Mouse (Mus musculus) cerebellum, postnatal 14 days (tissue): ENCODE data around the gene Arhgap25.
"Not testable (repeated sequence)": the region's sequence is repeated elsewhere in the genome, so short reads cannot be mapped to it uniquely, and the experiment has no call there.

Source experiments
- DNase-seq, 2 experiments: peaks; one replicate each; pipeline ENCODE4 v3.0.0; 2021; ENCODE audit warnings: mixed read lengths in 2 of 2

The Arhgap25 gene

DNA sequence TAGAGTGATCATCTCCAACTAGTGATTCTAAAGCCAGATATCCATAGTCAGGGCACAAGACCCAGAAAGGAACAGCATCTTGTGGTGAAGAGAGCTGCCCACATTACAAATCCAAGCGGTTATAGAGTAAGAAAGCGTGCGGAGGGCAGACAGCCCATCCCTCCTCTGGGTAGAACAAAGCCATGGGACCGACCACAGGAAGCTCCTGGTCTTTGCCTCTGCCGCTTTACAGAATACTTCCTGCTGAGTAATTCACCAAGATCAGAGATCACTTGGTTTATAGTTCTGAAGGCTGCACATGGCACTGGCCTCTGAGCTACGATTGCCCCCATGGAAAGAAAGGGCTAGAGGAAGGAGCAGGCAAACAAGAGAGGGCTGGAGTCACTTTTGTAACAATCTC is 30.6 kb downstream of the Arhgap25 start:
- no peak for DNase-seq

DNA sequence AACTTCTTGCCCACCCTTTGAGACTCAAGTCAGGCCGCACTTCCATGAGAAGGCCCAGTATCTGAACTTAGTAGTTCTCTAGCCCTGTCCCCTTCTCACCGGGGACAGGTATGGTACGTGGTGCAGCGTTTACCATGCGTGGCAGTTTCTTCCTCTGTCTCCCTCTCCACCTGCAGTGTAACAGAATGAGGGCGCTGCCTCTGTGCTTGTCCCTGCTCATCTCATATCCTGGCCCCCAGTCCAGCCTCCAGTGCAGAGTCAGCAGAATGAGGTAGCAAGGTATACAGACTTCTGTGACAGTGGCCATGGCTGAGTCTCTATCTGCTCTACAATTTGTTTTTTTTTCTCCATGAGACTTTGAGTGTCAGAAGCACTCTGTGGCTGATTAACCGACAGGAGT is 32.4 kb downstream of the Arhgap25 start:
- no peak for DNase-seq

DNA sequence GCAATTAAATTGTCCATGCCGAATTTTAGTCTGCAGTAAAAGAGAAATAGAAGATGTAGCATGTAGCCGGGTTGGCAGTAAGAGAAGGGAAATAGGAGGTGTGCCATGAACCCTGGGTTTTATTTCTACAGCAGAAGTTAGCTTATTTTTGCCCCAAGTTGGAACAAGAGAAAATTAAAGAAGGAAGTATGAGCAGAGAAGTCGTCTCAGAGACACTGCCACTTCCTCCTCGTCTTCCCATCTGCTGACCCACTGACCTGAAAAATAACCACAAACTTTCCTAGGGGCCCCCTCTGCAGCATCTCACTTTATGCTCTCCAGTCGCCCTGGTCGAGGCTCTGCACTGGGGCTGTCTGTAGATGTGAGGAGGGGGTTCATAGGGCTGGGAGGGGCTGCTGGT is 33.3 kb downstream of the Arhgap25 start:
- DNase-seq: no peak

DNA sequence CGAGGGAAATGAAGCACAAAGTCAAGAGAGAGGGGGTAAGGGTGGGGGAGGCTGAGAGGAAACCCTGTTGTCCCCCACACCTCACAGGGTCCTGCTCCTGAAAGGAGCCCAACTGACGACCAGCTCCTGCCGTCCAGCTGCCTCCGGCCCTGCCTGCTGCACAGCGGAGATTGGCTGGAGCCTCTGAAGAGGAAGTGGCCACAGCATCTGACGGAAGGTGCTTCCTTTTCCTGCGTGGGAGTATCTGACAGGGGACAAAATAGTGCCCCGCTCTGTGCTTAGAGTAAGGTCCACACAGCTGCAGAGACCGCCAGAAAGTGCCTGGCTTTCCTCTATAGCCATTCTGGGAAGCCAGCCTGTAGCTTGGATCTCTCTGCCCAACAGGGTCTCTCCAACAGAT is 36.9 kb downstream of the Arhgap25 start:
- no peak for DNase-seq

DNA sequence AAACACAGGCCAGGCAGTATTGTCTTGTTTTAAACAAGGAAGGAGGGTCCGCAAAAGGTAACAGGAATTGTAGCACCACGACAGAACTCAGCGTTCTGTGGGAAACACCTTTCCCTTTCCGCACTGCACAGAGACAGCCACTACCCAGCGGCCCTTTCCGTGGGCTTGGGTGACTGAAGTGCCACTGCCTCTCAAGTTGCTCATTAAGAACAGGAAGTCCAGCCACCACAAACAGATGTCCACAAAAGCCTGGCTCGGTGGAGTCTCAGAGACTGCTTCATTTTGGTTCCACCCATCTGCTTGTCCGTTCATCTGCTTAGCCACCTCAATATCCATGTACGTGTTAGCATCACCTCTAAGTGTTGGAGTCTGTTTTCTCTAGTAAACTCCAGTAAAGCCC is 38.7 kb downstream of the Arhgap25 start:
- DNase-seq: no peak

DNA sequence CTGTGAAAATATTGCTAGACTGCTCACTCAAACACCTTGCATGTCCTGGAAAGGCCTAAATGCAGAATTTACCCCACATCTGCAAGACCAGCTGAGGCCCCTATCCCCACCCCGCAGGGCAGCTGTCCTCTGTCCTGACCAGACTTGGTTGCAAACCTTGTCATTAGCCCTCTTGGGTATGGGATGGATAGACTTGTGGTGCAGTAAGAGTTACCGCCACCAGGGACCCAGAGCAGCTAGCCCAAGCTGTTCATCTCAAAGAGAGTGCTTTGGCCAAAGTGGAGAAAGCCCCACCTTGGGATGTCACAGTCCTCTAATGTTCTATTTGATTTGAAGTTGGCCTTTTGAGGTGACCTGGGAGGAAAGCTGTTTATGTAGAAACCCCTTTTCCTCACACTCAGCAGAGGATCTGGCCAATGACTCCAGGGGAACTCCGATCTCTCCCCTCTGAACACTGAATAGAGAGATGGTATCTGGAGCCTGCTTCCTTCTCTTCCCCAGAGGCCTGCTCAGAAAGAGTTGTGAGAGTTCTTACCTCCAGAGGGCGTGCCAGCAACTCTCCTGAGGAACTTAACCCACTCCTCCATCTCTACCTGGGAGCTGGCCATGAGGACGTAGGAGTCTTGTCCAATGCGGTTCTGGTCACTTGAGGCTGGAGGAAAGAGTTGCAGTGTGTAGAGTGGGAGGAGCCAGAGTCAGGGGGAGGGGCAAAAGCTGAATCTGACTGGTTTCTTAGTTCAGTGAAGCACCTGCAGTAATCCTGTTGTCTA is 45.2 kb downstream of the Arhgap25 start:
- DNase-seq: no peak

DNA sequence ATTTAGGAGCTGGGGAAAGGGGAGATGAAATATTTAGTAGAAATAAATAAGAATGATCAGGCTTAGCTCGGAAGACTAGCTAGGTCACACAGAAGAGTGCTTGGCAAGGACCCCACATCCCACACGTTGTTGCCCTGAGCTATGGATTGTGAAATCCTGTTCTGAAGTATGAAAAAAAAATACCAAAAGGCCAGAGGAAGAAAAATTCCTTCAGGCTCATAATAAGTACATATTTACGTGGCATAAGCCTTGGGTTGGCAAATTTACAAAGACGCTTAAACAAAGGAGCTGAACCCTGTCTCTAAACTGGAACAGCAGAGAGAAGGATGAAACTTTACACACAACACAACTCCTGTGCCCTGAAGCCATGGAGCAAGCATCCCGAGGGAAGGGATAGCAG is 48.3 kb downstream of the Arhgap25 start:
- DNase-seq: no peak

DNA sequence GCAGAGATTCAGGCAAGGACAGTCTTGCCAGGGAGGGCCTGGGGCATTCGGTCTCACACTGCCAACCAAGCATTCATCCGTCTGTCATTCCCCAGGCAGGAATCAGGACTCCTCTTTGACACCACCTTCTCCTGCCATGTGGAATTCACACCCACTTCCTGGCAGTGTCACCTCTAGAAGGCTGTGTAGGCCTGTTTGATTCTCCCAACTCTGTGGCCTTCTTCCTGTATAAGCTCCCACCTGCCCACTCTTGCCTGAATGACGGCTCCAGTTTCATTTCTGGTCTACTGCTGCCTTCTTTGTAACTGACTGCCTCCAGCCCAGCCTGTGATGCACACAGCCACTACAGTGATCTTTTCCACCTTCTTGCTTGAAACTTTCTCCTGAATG is 49.2 kb downstream of the Arhgap25 start:
- no peak for DNase-seq

DNA sequence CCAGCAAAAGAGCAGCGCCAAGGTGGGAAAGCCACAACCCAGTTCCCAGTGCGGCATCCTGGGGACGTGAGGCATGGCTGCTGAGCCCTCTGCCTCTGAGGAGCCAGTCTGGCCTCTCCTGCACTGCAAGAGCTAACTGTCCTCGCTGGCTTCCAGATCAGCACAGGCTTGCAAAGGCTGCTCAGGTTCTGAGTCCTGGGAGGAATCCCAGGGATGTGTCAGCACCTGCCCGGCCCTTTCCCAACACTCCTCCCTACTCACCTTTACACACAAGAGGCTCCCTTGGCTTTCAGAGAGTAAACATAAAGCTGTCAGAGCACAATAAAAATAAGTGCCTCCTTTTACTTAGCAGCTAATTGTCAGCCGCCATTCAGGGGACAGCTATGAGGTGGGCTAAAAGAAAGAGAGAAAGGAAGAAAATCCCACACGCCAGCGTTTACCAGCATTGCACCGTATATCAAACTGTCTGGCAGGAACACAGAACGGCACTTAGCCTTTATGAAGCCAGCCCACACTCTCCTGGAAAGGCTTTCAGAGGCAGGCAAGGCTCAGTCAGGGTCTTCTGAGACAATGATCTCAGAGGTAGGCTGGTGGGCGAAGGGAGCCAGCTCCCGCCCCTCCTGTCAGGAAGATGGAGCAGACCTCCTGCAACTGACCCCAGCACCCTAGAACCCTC is 49.7 kb downstream of the Arhgap25 start:
- no peak for DNase-seq

DNA sequence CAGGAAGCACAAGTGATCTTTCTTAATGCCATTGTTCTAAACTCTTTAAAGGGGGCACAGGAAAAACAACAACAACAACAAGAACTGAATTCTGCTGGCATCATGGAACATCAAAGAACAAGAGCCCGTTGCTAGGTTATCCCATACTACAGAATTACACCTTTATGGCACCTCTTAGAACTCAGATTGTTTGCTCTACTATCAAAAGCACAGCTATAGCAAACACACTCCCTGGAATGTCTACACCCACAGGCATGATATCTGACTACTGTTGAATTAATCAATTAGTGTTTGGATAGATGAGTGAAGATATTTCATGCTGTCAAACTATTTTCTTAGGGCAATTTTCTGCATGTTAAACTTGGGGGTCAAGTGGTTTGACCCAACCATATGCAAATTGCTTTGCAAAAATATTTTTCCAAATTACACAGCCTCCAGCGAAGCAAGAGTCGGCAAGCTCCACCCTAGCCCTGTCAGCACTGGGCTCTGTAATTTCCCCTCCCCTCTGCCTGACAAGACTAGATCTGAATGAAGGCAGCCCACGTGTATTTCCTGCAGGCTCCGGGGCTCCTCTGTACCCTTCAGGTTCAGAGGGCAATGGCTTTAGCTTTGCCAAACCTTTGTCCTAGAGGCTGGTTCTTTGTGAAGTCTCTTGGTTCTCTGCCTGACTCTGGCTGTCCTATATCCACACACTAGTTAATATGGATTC is 53.6 kb downstream of the Arhgap25 start:
- no peak for DNase-seq

DNA sequence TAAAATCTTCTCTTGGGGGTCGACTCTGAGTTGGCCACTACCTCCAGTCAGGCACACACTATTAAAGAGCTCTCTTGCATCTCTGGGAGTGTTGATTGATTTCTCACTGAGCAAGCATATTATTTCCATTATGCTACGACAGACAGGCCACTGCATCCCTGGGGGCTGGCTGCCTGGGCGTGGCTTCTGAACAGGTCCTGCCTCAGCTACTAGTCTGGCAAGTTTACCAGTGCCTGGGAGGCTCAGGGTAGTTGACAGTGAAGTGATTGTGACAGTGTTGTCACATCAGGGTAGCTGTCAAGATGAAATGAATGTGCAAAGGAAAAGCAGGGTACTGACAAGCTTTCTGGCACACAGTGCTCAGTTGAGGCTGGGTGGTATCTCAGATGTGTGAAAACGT is 54.2 kb downstream of the Arhgap25 start:
- DNase-seq: no peak

DNA sequence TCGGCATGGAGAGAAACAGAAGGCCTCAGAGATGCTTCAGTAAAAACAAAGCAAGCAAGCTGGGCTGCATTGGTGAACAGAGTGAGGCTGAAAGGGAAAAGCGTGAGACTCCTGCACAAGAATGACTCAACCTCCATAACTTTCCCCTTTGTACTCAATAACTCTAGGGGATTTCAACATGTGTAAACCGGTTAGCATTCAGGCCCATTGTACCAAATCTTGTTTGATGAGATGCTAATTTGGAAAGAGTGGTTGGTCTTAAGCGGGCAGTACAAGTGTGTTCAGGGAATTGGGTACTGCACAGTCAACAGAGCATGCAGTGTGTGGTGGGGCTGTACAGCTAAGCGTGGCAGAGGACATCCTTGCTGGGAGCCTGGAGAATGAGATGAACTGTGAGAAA is 57.8 kb downstream of the Arhgap25 start:
- no peak for DNase-seq

DNA sequence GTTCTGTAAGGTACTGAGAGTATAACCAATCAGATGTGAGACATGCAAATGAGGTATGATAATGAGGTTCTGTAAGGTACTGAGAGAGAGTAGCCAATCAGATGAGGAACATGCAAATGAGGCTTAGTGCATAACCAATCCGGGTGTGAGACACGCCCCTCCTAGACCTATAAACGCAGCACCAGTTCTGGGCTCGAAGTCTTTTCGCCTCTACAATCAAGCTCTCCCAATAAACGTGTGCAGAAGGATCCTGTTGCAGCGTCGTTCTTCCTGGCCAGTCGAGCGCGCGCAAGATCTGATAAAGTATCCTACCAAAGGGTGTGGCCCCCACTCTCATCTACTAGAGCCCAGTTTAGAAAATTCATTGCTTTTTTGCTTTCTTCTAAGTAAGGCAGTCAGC is 63.0 kb downstream of the Arhgap25 start:
- DNase-seq: not testable (repeated sequence)

DNA sequence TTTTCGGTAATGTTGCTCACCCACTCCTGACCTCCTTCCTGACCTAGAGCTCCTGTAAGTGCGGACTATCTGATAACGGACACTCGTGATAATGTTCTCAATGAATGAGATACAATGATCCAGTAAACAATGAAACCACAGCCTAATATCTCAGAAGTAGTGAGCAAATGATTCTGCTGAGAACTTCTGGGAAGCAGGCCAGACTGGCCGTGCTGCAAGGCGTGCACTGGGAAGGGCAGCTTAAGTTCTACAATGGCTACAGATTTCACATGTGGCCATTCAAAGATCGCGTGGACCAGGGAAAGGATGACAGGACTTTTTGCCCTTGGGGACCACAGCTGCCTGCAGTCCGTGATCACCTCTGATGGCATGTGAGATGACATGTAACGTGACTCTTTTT is 64.7 kb downstream of the Arhgap25 start:
- no peak for DNase-seq

DNA sequence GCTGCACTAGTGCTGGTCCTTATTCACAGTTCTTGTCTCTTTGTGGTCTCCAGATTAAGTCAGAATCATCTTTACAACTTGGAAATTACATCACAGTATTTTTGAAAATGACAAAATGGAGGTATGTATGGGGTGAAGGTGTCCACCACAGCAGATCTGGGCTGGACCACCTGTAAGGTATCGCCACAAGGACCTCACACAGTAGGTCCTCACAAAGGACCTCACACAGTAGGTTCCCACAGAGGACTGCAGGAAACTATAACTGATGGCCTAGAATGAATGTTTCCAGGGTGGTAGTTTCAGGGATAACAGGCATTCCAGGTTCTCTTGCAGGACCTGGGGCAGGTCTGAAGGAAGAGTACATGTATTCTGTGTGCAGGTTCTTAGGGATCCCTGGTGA is 65.7 kb downstream of the Arhgap25 start:
- no peak for DNase-seq

DNA sequence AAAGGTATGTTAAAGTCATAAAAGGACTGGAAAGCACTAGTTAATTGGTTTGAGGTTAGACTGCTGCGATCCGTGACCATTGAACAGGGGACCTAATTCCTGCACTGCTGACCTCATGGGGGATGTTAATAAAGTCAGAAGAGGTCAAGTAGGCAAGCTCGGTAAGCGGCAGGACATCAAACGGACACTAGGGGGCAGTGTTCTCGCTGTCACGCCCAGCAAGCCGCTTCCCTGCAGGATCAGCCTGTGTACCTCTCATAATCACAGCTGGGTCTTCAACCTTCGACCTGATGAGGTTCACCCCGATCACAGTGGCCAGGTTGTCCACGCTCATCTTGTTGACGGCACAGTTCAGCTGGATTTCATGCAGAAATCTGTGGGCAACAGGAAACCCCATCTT is 66.8 kb downstream of the Arhgap25 start:
- peak; percentile 80 for DNase-seq

DNA sequence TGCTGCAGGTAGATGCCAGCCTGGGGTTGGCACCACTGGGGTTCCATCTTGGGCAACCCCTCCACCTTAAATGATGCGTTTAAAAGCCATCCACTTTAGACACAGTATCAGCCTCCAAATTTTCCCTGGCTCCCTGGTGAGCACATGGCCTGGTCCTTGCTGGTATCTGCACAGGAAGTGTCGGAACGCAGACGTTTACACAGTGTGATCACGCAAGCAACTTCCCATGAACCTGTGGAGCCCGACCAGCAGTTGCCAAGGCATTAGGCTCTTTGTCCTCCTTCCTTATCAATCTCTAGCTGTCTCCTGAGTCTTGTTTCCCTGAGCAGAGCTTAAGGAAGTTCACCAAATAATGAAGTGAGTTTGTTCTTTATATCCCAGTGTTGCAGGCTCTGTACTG is 77.6 kb downstream of the Arhgap25 start:
- DNase-seq: no peak

DNA sequence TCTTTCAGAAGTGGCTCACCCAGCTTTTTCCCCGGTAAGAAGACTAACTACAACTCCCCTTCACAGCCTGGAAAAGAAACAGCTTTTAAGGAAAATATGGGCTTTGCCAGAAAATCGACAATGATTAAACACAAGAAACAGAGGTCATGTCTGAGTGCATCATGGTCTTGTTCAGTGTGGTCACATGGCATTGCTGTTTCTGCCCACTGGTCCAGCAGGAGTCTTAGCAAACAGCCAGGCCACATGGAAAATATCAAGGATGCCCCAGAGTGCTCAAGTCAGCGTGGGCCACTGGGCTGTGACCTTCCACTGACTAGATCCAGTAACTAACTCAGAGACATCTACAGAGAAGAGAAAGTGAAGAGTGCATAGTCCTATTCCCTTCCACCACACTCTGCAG is 81.3 kb downstream of the Arhgap25 start:
- DNase-seq: no peak

DNA sequence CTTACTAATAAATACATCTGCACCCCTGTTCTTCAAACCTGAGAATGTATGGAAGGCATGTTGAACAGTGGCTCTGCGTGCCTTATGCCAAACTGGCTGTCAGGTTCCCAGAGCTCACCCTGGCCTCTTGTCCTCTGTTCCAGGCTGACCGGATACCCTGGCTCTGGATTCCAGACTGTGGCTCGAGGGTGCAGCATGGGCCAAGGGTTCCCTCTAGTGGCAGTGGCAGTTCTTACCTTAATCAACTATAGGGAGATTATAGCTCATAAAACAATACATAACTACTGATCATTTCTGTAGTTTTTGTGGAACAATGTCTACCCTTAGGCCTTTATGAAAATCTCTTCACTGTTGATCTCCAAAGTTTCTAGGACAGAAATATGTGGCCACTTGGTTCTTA is 82.0 kb downstream of the Arhgap25 start:
- peak; percentile 16 to 30 for DNase-seq

DNA sequence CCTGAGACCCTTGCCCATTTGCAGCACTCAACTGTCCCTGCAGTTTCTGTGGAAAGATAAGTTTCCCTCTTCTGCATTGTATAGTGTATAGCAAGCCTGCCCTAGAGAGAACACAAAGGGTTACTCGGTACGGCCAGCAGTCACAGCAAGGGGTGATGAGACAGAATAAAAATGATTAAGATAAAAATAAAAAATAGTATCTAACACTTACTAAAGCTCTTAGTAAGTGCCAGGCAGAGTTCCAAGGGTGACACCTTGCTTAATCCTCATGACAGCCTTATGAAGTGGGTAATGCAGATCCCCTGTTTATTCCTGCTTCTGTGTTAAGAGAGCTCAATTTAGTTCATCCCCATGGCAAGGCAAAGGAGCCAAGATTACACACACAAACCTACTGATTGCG is 83.5 kb downstream of the Arhgap25 start:
- no peak for DNase-seq

DNA sequence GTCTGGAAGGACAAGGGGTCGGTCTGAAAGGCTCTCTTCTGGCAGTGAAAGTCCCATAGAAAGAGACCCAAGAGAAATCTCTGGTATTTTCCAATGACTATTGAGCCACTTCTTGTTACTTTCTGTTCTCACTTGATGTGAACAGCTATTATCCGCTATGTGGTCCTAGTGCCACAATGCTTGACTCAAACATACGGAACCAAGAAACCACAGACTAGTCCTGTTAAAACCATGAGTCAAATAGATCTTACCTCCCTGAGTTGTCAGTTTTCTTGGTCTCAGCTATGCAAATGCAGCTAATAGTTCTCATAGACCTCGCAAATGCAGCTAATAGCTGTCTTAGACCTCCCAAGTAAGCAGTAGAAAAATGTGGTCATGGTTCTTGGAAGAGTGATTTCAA is 85.8 kb downstream of the Arhgap25 start:
- no peak for DNase-seq

DNA sequence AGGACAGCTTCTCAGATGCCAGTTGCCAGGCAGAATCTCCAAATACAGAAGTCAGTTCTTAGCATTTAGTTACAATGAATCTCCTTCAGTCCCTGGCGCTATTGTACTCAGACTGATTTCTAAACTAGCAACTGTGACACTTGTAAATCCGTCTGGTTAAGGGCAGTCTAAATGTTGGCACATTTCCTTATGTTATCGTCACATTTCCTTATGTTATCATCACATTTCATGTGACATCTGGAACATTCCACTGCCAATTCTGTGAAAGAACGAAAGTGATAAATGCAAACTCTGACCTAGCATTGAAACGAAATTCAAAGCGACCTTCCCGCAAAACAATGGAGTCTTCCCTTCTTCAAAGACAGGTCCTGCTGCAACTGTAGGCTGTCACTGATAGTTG is 87.8 kb downstream of the Arhgap25 start:
- no peak for DNase-seq

DNA sequence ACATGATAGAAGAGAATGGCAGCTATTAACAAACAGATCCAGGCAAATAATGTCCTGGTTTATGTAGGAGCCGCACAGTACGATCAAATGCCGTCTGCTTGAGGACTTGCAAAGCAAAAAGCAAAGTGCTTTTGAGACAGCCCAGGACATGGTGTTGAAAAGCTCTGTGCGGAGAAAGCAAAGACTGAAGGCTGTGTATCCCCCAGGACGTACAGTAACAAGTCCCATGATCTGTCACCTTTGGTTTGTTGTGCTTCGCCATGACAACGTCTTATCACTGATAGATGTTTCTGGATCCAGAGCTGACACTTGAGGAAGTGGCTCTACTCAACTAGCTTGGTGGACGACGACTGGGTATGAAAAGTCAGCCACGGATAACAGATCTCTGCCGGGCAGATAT is 89.8 kb downstream of the Arhgap25 start:
- no peak for DNase-seq

DNA sequence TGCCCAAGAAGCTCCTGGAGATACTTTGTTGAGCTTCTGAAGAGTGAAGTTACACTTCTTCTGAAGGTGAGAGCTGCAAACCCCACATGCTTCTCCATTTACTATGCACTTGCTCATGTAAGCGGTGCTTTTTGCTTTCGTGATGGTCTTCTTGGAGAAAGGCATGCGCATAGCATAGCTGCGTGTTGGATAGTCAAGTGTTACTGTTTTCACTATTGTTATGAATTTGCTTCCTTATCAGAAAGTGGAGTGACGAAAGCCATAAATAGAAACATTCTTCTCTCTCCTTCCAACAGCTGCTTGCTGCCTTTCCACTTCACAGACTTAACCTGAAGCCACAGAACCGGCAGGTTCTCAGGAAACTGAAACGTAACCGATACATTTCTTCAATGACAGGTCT is 96.3 kb downstream of the Arhgap25 start:
- DNase-seq: no peak
